Mouse (Mus musculus) midbrain, postnatal 0 days (tissue): ENCODE measurements around the gene Itpr1. TPM values are rescaled to one million over a fixed set of nuclear protein-coding genes. Genes with fewer than 3 reads are reported as not detected.
A peak's percentile ranks its signal among the peaks of the same experiment; 100 is the strongest.

Experiments used
- ATAC-seq: fragments of 200-750 bp; cut with Nextera tagmentation; 2 replicates; pipeline ENCODE4 v1.8.0; 2017; ENCODE audit warnings: moderate number of reproducible peaks, mild to moderate bottlenecking, moderate TSS enrichment, moderate library complexity; ENCODE audit not compliant: low FRiP score
- DNase-seq: peaks from one replicate; pipeline ENCODE4 v3.0.0-alpha.2; 2015; ENCODE audit warnings: low spot score
- H3K27ac ChIP-seq: fragments of 300-500 bp; sonication (generic); 2 replicates; pipeline ENCODE4 v1.5.1; 2014; ENCODE audit warnings: low read depth, mild to moderate bottlenecking, low read length, mixed read lengths
- H3K27me3 ChIP-seq: fragments of 300-500 bp; sonication (generic); 2 replicates; pipeline ENCODE4 v1.6.1; 2014; ENCODE audit warnings: low read length, control low read depth, mixed read lengths; ENCODE audit not compliant: insufficient read depth
- H3K36me3 ChIP-seq: fragments of 300-500 bp; sonication (generic); 2 replicates; pipeline ENCODE4 v1.6.1; 2014; ENCODE audit warnings: low read length, control low read depth, mixed read lengths; ENCODE audit not compliant: insufficient read depth
- H3K4me1 ChIP-seq: fragments of 300-500 bp; sonication (generic); 2 replicates; pipeline ENCODE4 v1.6.1; 2014; ENCODE audit warnings: mild to moderate bottlenecking, control low read depth, antibody characterized with exemption, low read length, mixed read lengths; ENCODE audit not compliant: insufficient read depth
- H3K4me2 ChIP-seq: fragments of 300-500 bp; sonication (generic); 2 replicates; pipeline ENCODE4 v1.6.1; 2014; ENCODE audit warnings: low read depth, mild to moderate bottlenecking, low read length, mixed read lengths; ENCODE audit not compliant: poor library complexity, severe bottlenecking
- H3K4me3 ChIP-seq: fragments of 300-500 bp; sonication (generic); 2 replicates; pipeline ENCODE4 v1.5.1; 2014; ENCODE audit warnings: low read depth, mild to moderate bottlenecking, low read length, moderate library complexity
- H3K9ac ChIP-seq: fragments of 300-500 bp; sonication (generic); replicated peaks from 2 replicates; pipeline ENCODE4 v1.6.1; 2014; ENCODE audit warnings: mild to moderate bottlenecking, low read length, moderate library complexity, mixed read lengths; ENCODE audit not compliant: poor library complexity, severe bottlenecking
- H3K9me3 ChIP-seq: fragments of 300-500 bp; sonication (generic); 2 replicates; pipeline ENCODE4 v1.6.1; 2016; ENCODE audit warnings: low read length, control low read depth
- CTCF ChIP-seq: IDR thresholded peaks from 2 replicates; pipeline ENCODE4 v1.5.1; 2016; ENCODE audit warnings: antibody characterized with exemption, mild to moderate bottlenecking
- WGBS: fragments of 180-500 bp; shearing (Covaris S2); extraction: QIAGEN DNeasy Blood & Tissue Kit; methylation state at CpG from one replicate; pipeline ENCODE4 v1.1.7; 2014; 5-methylcytosine and 5-hydroxymethylcytosine counted together
- polyA plus RNA-seq: library from polyadenylated mRNA; unstranded; fragments of >200 nt; fragmentation: Nextera tagmentation; extraction: Ambion mirVana; gene quantifications from 2 replicates; pipeline ENCODE4 v1.2.1, GENCODE M21; 2015
- total RNA-seq: library from RNA; depleted of rRNA; stranded (reverse); fragments of >200 nt; gene quantifications from 2 replicates; pipeline ENCODE4 v1.2.3, GENCODE M21; 2014

Gene Itpr1
- total and polyA plus RNA-seq, 2 experiments from 2014 or later, result 3.3 to 23.2 TPM

DNA sequence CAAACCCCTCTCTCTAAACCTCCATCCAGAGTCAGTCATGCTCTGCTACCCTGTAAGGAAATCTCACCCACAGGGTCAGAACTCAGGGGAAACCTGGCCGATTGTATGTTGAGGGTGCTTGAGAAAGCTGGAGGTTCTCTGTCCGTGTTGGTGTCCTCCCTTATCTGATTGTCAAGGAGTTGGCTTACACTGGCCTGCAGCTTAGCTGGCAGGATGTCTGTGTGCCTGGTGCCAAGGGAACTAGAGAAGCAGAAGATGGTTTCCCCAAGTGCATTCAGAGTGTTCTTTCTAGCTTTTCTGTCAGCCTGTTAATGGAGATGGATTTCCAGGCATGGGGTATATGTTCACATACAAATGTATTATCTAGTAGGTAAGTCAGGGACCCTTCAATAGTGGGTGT, 296.4 kb downstream of the Itpr1 start:
- no peak overlapping the region for H3K27ac ChIP-seq
- H3K9ac ChIP-seq, result no peak overlapping the region
- 90% methylated on average over 2 of the region's 2 CpGs for WGBS
- DNase-seq (no peak), ATAC-seq (no peak)
- no peak overlapping the region for H3K4me2 ChIP-seq
- H3K4me3 ChIP-seq, result no peak overlapping the region
- no peaks in the 10 kb centered on the region for H3K4me1 ChIP-seq
- no peaks in the 10 kb centered on the region for H3K27me3 ChIP-seq
- no peak for TF ChIP-seq CTCF
- H3K36me3 ChIP-seq, result no peaks in the 10 kb centered on the region
- no peaks in the 10 kb centered on the region for H3K9me3 ChIP-seq

DNA sequence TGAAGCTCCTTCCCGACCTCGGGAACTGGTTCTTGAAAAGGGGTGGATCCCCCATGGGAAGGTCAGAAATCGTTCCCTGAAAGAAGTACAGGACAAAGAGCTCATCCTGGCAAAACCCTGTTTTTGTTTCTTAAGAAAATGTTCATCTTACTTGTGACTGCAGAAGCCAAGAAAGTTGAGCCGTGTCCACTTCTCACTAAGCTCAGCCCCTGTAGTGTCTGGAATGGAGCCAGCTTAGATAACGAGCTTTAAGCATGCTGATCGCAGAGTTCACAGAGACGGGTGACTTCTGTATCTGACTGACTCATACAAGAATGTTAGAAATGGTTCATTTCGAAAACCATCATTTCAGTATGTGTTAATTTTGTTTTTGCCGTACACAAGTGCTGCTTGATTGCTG, 297.2 kb downstream of the Itpr1 start:
- Histone ChIP-seq H3K27me3 (no peaks in the 10 kb centered on the region), H3K9ac (no peak overlapping the region), H3K9me3 (no peaks in the 10 kb centered on the region), H3K4me3 (no peak overlapping the region), H3K36me3 (no peaks in the 10 kb centered on the region), H3K4me1 (no peaks in the 10 kb centered on the region), H3K4me2 (no peak overlapping the region), H3K27ac (no peak overlapping the region)
- TF ChIP-seq CTCF, result no peak
- ATAC-seq (no peak), DNase-seq (peak; percentile 55)
- 58% methylated on average over 9 of the region's 9 CpGs for WGBS

GRCm38 (mm10) chr6:108512097-108512496, 299.2 kb downstream of the Itpr1 start:
- no peaks in the 10 kb centered on the region for H3K27me3 ChIP-seq
- H3K4me3 ChIP-seq, result no peak overlapping the region
- H3K4me1 ChIP-seq, result no peaks in the 10 kb centered on the region
- no peak for TF ChIP-seq CTCF
- no peaks in the 10 kb centered on the region for H3K36me3 ChIP-seq
- no peak overlapping the region for H3K4me2 ChIP-seq
- no peak for DNase-seq
- WGBS, result 46% methylated on average over 3 of the region's 3 CpGs
- H3K9me3 ChIP-seq, result no peaks in the 10 kb centered on the region
- H3K27ac ChIP-seq, result no peak overlapping the region
- H3K9ac ChIP-seq, result no peak overlapping the region
- no peak for ATAC-seq

DNA sequence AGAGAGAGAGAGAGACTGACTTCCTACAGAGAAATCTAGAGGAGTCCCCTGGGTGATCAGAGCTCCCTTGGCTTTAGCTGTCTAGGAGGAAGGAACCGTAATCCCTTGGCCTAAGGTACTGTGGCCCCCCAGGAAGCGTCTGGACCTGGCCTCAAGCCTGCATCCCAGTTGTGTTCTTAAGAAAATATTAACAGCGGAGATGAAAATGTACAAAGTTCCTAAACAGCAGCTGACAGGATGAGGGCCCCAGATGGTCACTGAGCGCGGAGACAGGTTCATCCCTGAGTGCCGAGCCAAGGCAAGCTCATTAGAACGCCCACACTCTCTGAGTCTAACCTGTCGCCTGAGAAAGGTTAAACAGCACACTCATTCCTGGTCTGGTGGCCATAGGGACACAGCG, 300.1 kb downstream of the Itpr1 start:
- Histone ChIP-seq H3K27ac (no peak overlapping the region), H3K9ac (no peak overlapping the region), H3K4me3 (no peak overlapping the region), H3K4me1 (no peaks in the 10 kb centered on the region), H3K9me3 (no peaks in the 10 kb centered on the region), H3K27me3 (no peaks in the 10 kb centered on the region), H3K36me3 (no peaks in the 10 kb centered on the region), H3K4me2 (no peak overlapping the region)
- TF ChIP-seq CTCF, result no peak
- ATAC-seq, result no peak
- WGBS, result 82% methylated on average over 9 of the region's 9 CpGs
- no peak for DNase-seq

GRCm38 (mm10) chr6:108516248-108516647, 303.4 kb downstream of the Itpr1 start:
- 92% methylated on average over 1 of the region's 1 CpGs for WGBS
- no peaks in the 10 kb centered on the region for H3K36me3 ChIP-seq
- no peaks in the 10 kb centered on the region for H3K9me3 ChIP-seq
- no peaks in the 10 kb centered on the region for H3K4me1 ChIP-seq
- H3K9ac ChIP-seq, result no peak overlapping the region
- no peak overlapping the region for H3K27ac ChIP-seq
- ATAC-seq (no peak), DNase-seq (no peak)
- no peak overlapping the region for H3K4me2 ChIP-seq
- H3K4me3 ChIP-seq, result no peak overlapping the region
- no peak for TF ChIP-seq CTCF
- H3K27me3 ChIP-seq, result no peaks in the 10 kb centered on the region

DNA sequence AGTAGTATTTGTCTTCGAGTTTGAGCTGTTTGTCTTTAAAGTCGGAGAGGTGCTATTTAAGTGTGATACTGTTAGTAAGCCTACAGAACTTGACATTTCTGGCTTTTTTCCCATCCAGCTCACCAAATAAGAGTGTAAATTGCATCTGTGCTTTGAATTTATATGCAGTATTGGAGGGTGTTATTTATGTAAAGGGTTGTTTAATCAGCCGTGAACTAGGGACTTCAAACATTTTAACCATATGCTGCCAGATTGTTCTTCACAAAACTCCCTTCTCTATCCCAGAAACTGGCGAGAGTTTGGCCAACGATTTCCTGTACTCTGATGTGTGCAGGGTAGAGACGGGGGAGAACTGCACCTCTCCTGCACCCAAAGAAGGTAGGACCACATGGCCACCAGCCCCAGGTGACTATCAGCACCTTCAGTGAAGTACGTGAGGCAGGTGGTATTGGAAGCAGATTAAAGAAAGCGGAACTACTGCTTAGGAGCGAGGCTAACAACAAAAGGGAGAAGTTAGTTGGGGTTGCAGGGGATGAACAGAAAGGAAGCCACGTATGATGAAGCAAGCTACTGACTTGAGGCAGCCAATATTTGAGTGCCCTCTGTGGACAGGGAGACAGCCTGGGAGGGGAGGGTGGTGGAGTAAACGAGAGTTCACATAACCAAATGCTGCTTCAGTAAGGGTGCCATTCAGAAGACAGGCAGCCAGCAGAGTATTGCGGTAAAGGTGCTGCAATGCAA, 304.5 kb downstream of the Itpr1 start:
- TF ChIP-seq CTCF, result no peak
- ATAC-seq, result no peak

More for the DNA sequence above, 304.5 kb downstream of the Itpr1 start:
- WGBS, result 79% methylated on average over 12 of the region's 12 CpGs
- H3K36me3 ChIP-seq, result no peaks in the 10 kb centered on the region
- DNase-seq, result no peak
- H3K27ac ChIP-seq, result no peak overlapping the region
- no peak overlapping the region for H3K4me2 ChIP-seq
- no peaks in the 10 kb centered on the region for H3K9me3 ChIP-seq
- H3K27me3 ChIP-seq, result no peaks in the 10 kb centered on the region
- H3K4me3 ChIP-seq, result no peak overlapping the region
- no peak overlapping the region for H3K9ac ChIP-seq
- no peaks in the 10 kb centered on the region for H3K4me1 ChIP-seq
